Mouse (Mus musculus) MN1 (cell line): Measurements from ENCODE around the gene Stat4.

ENCODE experiments used
- DNase-seq: peaks from one replicate; pipeline ENCODE4 v3.0.0-alpha.2; 2016; ENCODE audit warnings: low spot score

The Stat4 gene

DNA sequence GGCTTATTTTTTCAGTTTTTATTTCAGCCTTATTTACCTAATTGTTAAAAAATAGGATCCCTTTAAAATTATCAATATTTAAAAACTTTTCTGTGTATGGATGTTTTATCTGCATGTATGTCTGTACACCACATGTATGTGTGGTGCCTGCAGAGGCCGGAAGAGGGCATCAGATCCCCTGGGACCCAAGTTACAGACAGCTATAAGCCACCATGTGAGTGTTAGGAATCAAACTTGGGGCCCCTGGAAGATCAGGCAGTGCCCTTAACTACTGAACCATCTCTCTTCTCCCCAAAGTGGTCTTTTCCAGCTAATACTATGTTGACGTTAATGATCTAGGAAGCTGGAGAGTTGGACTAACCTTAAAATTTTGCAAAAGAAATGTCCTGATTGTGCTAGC is 160.5 kb downstream of the Stat4 start:
- DNase-seq: no peak

DNA sequence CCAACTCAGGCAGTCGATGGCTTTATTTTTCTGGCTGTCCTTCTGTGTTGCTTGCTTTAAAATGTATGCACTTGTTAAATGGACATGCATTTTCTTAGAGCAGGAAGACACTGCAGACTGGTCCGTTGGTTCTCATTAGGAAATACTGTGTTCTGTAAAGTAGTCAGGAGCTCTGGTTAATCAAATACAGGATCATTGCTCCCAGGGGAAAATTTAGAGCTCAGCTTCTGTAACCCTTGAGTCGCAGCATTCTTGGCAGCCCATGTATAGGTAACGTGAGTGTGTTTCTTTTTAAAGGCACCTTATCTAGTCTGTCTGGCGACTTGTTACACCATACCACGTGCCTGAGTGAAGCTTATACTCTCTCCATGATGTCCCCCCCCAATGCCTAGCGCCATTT is 161.2 kb downstream of the Stat4 start:
- peak; percentile 28 for DNase-seq

DNA sequence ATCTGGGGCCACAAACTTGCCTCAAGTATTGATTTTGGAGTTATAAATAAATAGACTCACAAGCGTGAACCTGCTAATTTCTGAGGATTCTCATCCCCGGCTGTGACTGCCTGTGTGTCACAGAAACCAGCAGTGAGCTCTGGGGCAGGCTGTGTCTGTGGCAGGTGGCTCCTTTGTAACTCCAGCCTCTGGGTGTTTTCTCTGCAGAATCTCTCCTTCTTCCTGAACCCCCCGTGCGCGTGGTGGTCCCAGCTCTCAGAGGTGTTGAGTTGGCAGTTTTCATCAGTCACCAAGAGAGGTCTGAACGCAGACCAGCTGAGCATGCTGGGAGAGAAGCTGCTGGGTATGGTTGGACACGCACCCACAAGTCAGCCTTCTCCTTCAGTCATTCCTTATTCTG is 161.7 kb downstream of the Stat4 start:
- no peak for DNase-seq

DNA sequence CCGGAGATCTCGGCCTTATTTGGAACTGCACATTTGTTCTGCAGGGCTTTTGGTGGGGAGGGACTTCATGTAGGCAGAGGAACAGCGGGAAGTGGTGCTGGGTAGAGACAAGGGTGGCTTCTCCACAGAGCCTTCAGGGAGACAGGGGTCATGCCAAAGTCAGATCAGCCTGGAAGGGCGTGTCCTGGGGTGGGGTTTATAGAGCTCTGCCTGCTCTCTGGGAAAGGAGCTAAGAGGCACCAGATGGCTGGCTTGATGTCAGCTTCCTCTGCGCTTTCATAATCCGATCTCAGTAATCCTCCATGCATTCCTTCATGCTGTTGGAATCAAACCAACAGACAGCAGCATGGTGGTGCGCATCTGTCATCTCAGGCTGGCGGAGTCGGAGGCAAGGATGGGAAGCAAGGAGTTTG is 163.0 kb downstream of the Stat4 start:
- peak; percentile 66 for DNase-seq

DNA sequence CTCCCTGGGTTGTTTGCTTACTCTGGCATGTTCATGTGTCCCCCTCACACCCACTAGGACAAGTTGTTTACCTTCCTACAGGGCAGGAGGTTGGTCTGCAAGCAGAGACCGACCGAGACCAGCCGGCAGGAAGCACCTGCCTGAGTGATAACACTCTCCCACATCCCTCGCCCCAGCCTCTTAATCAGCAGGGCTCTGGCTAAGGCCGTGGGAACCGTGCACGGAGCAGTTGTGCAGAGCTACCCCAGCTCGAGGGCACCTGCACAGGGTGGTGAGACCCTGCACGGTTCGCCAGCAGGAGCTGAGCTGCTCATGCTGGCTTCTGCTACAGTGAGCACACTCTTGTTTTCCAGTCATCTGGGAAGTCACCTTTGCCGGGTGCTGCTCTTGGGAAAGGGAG is 163.7 kb downstream of the Stat4 start:
- DNase-seq: no peak

DNA sequence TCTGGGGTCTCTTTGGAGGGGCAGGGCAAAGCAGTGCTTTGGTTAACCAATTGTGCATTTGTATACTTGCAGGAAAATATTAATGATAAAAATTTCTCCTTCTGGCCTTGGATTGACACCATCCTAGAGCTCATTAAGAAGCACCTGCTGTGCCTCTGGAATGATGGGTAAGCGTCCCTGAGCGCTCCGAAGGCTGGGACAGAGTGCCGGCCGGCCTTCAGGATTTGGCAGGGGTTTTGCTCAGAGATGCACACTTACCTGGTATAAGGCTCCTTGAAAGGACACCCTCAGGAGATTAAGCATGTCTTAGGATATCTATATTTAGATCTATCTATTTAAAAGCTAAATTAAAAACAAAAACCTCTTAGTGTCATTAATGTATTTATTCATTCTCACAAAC is 164.2 kb downstream of the Stat4 start:
- DNase-seq: no peak

DNA sequence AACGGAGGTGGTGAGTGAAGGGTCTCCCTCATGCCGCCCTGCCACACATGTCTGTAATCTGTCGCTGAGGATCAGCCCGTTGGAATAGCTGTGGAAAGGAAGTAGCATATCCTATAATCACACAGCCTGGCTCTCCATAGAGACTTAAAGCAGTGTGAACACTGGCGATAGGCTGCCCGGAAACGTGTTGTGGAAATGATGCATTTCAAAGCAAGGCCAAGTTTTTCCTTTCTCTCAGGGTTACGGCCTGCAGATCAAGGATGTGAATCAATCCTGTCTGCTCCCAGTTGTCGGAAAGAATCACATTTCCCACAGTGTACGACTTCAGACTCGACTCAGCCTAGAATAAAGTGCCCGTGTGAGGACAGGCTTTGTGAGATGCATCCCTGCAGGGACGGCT is 165.4 kb downstream of the Stat4 start:
- DNase-seq: no peak

DNA sequence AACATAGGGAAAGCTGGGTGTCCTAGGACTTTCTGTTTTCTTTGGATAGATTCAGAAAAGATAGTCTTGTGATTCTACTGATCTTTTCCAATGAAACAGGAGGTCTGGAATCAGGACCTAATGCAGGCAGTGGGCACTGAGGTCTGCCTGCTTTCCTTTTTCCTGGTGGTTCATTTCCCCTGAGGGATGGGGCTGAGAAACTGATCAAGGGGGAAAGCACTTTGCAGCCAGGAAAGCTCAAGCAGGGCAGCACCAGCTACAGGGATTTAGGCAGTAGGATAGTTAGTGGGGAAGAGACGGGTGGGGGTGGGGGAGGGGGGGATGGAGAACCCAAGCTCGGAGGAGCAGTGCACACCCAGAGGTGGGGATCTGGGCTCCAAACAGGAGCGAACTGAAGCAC is 166.0 kb downstream of the Stat4 start:
- DNase-seq: no peak

DNA sequence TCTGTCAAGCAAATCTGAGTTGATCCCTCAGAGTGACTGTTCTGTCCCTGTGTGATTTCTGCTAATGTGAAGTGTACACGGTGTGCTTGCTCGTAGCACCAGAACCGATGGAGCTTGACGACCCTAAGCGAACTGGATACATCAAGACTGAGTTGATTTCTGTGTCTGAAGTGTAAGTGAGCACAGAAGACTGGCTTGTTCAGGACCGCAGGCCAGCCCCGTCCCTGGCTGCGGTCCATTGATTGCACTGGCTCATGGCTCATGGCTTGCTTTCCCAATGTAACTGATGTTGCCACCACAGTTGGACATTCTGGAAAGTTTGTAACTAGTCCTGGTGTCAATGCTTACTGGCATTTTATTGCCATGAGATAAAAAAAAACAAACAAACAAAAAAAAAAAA is 167.9 kb downstream of the Stat4 start:
- DNase-seq: no peak

DNA sequence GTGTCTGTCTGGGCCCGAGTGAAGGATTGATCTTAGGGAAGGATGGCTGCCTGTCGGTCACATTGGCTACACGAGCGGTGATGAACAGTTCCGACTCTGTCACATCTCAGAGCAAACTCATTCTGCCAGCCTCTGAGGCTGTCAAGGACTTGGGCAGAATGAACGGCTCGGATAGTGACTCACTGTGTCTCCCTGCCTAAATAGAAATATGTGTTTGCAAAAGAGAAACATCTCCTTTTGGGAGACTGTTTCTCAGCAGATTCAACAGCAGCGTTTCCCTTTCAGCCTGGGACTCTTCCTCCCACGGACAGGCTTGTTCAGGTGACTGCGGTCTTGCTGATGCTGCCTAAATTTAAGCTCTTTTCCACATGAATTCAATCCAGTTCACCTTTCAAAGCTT is 169.4 kb downstream of the Stat4 start:
- DNase-seq: no peak
